Mouse (Mus musculus) MEL (cell line): ENCODE data around the gene Akap11. TPM values are rescaled to one million over a fixed set of nuclear protein-coding genes. Genes with fewer than 3 reads are reported as not detected.

ENCODE experiments used
- DNase-seq: peaks from one replicate; pipeline ENCODE4 v3.0.0; 2011; ENCODE audit warnings: low read depth, low spot score
- H3K27ac ChIP-seq: 2 replicates; pipeline ENCODE4 v1.5.1; 2012; ENCODE audit warnings: low read depth, mild to moderate bottlenecking, control low read depth, low read length, moderate library complexity; ENCODE audit not compliant: control insufficient read depth
- H3K27me3 ChIP-seq, 2 experiments: fragments of 150-350 bp in 1 of 2; sonication (generic) in 1 of 2; 2 replicates each; pipeline ENCODE4 v1.6.1; 2012; ENCODE audit warnings: low read length in 2 of 2, mild to moderate bottlenecking in 2 of 2, improper control_type of control experiment in 1 of 2, moderate library complexity in 1 of 2; ENCODE audit not compliant: insufficient read depth in 2 of 2, control insufficient read depth in 1 of 2
- H3K36me3 ChIP-seq, 2 experiments: 2 replicates each; pipeline ENCODE4 v1.6.1; 2012 to 2014; ENCODE audit warnings: low read length in 2 of 2, improper control_type of control experiment in 1 of 2, inconsistent platforms in 1 of 2, mild to moderate bottlenecking in 1 of 2; ENCODE audit not compliant: insufficient read depth in 2 of 2, control insufficient read depth in 1 of 2
- H3K4me1 ChIP-seq, 2 experiments: fragments of 150-350 bp in 1 of 2; sonication (generic) in 1 of 2; 2 replicates each; pipeline ENCODE4 v1.6.1; 2012; ENCODE audit warnings: low read length in 2 of 2, improper control_type of control experiment in 1 of 2, mild to moderate bottlenecking in 1 of 2; ENCODE audit not compliant: insufficient read depth in 2 of 2, control insufficient read depth in 1 of 2
- H3K4me3 ChIP-seq, 2 experiments: fragments of 150-350 bp in 1 of 2; sonication (generic) in 1 of 2; 2 replicates each; pipeline ENCODE4 v1.5.1; 2012; ENCODE audit warnings: low read depth in 2 of 2, low read length in 2 of 2, mild to moderate bottlenecking in 2 of 2, moderate library complexity in 2 of 2, control low read depth in 1 of 2, improper control_type of control experiment in 1 of 2; ENCODE audit not compliant: control insufficient read depth in 1 of 2, insufficient read depth in 1 of 2
- H3K79me2 ChIP-seq: 2 replicates; pipeline ENCODE4 v1.6.1; 2012; ENCODE audit warnings: mild to moderate bottlenecking, low read length, moderate library complexity; ENCODE audit not compliant: control insufficient read depth, poor library complexity, insufficient read depth
- H3K9ac ChIP-seq: 2 replicates; pipeline ENCODE4 v1.6.1; 2012; ENCODE audit warnings: low read depth, mild to moderate bottlenecking, control low read depth, low read length, moderate library complexity; ENCODE audit not compliant: control insufficient read depth, poor library complexity, severe bottlenecking
- H3K9me3 ChIP-seq: fragments of 150-350 bp; sonication (generic); replicated peaks from 2 replicates; pipeline ENCODE4 v1.6.1; 2012; ENCODE audit warnings: mild to moderate bottlenecking, low read length, improper control_type of control experiment, moderate library complexity; ENCODE audit not compliant: insufficient read depth
- CHD2 ChIP-seq: IDR thresholded peaks from 2 replicates; pipeline ENCODE4 v1.6.1; 2011; ENCODE audit warnings: low read length, improper control_type of control experiment
- ETS1 ChIP-seq: IDR thresholded peaks from 2 replicates; pipeline ENCODE4 v1.6.1; 2012; ENCODE audit warnings: low read depth, mild to moderate bottlenecking, inconsistent platforms, low read length, improper control_type of control experiment, moderate library complexity
- GABPA ChIP-seq: IDR thresholded peaks from 2 replicates; pipeline ENCODE4 v1.6.1; 2012; ENCODE audit warnings: low read depth, mild to moderate bottlenecking, inconsistent platforms, low read length, improper control_type of control experiment, moderate library complexity
- JUND ChIP-seq: IDR thresholded peaks from 2 replicates; pipeline ENCODE4 v1.6.1; 2011; ENCODE audit warnings: low read depth, mild to moderate bottlenecking, improper control_type of control experiment, low read length
- MAX ChIP-seq: IDR thresholded peaks from 2 replicates; pipeline ENCODE4 v1.6.1; 2011; ENCODE audit warnings: low read length, improper control_type of control experiment
- MAZ ChIP-seq: IDR thresholded peaks from 2 replicates; pipeline ENCODE4 v1.6.1; 2012; ENCODE audit warnings: low read depth, mild to moderate bottlenecking, inconsistent platforms, low read length, improper control_type of control experiment
- MXI1 ChIP-seq: IDR thresholded peaks from 2 replicates; pipeline ENCODE4 v1.6.1; 2011; ENCODE audit warnings: mild to moderate bottlenecking, low read depth, low read length, improper control_type of control experiment
- MYB ChIP-seq: IDR thresholded peaks from 2 replicates; pipeline ENCODE4 v1.6.1; 2011; ENCODE audit warnings: mild to moderate bottlenecking, low read depth, low read length, improper control_type of control experiment
- NRF1 ChIP-seq: IDR thresholded peaks from 2 replicates; pipeline ENCODE4 v1.6.1; 2014; ENCODE audit warnings: low read depth, mild to moderate bottlenecking, inconsistent platforms, low read length, improper control_type of control experiment, moderate library complexity; ENCODE audit not compliant: poor library complexity, insufficient read depth, severe bottlenecking
- POLR2AphosphoS2 ChIP-seq: IDR thresholded peaks from 2 replicates; pipeline ENCODE4 v1.6.1; 2011; ENCODE audit warnings: low read length, improper control_type of control experiment
- POLR2AphosphoS5 ChIP-seq: IDR thresholded peaks from 2 replicates; pipeline ENCODE4 v1.6.1; 2012; ENCODE audit warnings: low read depth, borderline replicate concordance, mild to moderate bottlenecking, inconsistent platforms, low read length, moderate library complexity, mixed read lengths
- RAD21 ChIP-seq: IDR thresholded peaks from 2 replicates; pipeline ENCODE4 v1.6.1; 2011; ENCODE audit warnings: mild to moderate bottlenecking, low read depth, low read length, improper control_type of control experiment
- SMC3 ChIP-seq: IDR thresholded peaks from 2 replicates; pipeline ENCODE4 v1.6.1; 2011; ENCODE audit warnings: low read depth, low read length, improper control_type of control experiment
- UBTF ChIP-seq: IDR thresholded peaks from 2 replicates; pipeline ENCODE4 v1.6.1; 2012; ENCODE audit warnings: low read depth, mild to moderate bottlenecking, inconsistent platforms, low read length, improper control_type of control experiment, moderate library complexity, borderline replicate concordance; ENCODE audit not compliant: insufficient read depth
- USF2 ChIP-seq, 2 experiments: IDR thresholded peaks; 2 replicates each; pipeline ENCODE4 v1.6.1; 2011 to 2012; ENCODE audit warnings: improper control_type of control experiment in 2 of 2, low read length in 2 of 2, borderline replicate concordance in 1 of 2, inconsistent platforms in 1 of 2, low read depth in 1 of 2, mild to moderate bottlenecking in 1 of 2; ENCODE audit not compliant: insufficient read depth in 1 of 2
- ZC3H11A ChIP-seq: IDR thresholded peaks from 2 replicates; pipeline ENCODE4 v1.6.1; 2012; ENCODE audit warnings: low read depth, mild to moderate bottlenecking, inconsistent platforms, low read length, improper control_type of control experiment
- ZKSCAN1 ChIP-seq: IDR thresholded peaks from 2 replicates; pipeline ENCODE4 v1.6.1; 2012; ENCODE audit warnings: low read depth, mild to moderate bottlenecking, inconsistent platforms, low read length, improper control_type of control experiment, moderate library complexity
- ZMIZ1 ChIP-seq: IDR thresholded peaks from 2 replicates; pipeline ENCODE4 v1.6.1; 2012; ENCODE audit warnings: low read depth, mild to moderate bottlenecking, inconsistent platforms, low read length, improper control_type of control experiment, moderate library complexity
- polyA plus RNA-seq, 2 experiments: library from polyadenylated mRNA; stranded (reverse) in 1 of 2; unstranded in 1 of 2; fragments of >175 nt in 1 of 2; fragments of >200 nt in 1 of 2; gene quantifications; 2 replicates each; pipeline versions ENCODE4 v1.2.1 to v1.2.4; 2012; ENCODE audit warnings: low replicate concordance in 2 of 2, low read depth in 1 of 2; ENCODE audit not compliant: insufficient read length in 2 of 2, insufficient read depth in 1 of 2, missing spikeins in 1 of 2
- total RNA-seq: library from RNA; depleted of rRNA; stranded (reverse); fragments of 300-350 nt; gene quantifications from 2 replicates; pipeline ENCODE4 v1.2.3, GENCODE M21; 2012

The Akap11 gene
- total and polyA plus RNA-seq, 3 experiments: 13.0 to 25.4 (median 17.1) TPM

DNA sequence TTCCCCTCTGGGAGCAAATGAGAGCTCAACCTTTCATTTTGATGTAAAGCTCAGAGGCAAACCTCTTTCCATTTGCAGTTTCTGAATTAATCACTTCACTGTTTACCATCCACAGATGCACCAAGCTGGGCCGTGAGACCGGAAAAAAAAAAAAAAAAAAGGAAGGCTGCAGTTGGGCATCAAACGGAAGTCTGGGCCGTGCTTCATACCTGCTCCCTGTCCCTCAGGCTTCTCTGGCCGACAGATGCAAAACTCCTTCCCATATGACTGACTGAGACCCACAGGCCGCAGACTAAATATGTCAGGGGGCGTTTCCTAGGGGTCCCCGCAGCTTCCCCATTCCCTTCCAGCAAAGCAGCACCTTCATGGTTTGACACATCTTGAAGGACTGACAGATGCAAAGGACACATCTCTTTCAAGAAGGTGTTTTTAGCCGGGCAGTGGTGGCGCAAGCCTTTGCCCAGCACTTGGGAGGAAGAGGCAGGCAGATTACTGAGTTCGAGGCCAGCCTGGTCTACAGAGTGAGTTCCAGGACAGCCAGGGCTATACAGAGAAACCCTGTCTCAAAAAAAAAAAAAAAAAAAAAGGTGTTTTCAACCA lies 87.7 kb downstream of the Akap11 start:
- Histone ChIP-seq H3K79me2 (no peaks in the 10 kb centered on the region), H3K4me3 (no peak overlapping the region), H3K27me3 (no peaks in the 10 kb centered on the region), H3K27ac (no peak overlapping the region), H3K9me3 (no peaks in the 10 kb centered on the region), H3K36me3 (no peaks in the 10 kb centered on the region), H3K9ac (no peak overlapping the region), H3K4me1 (no peaks in the 10 kb centered on the region)
- no peak for DNase-seq
- TF ChIP-seq CHD2 (no peak), USF2 (IDR thresholded peaks at IDR 0.05; ENCODE audit: borderline replicate concordance in 1 of 2, insufficient read depth in 1 of 2, low read depth in 1 of 2, low read length in 2 of 2) (no peak), POLR2AphosphoS2 (no peak), NRF1 (no peak), MYB (no peak), UBTF (no peak), POLR2AphosphoS5 (no peak), RAD21 (no peak), GABPA (no peak), JUND (no peak), ZKSCAN1 (no peak), ZMIZ1 (no peak), ETS1 (no peak), SMC3 (no peak), ZC3H11A (no peak)

DNA sequence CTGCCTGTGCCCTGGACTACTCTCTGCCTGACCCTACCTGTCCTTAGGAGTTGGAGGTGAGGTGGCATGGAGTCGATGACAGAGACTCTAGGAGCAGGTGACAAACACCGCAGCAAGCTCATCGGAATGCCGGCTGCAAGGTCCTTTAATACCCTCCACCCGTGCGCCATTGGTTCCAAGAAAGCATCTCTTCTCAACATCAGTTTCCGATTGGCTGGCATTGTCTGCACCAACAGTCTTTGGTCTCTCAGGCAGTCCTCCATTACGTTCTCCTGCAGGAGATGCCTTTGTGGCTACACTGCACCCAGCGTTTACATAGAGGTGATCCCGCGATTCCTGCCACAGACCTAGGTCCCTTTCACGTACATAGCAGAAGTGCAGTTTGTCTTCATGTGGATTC lies 88.6 kb downstream of the Akap11 start:
- Histone ChIP-seq H3K27me3 (no peaks in the 10 kb centered on the region), H3K4me1 (no peaks in the 10 kb centered on the region), H3K4me3 (no peak overlapping the region), H3K9me3 (no peaks in the 10 kb centered on the region), H3K9ac (no peak overlapping the region), H3K36me3 (no peaks in the 10 kb centered on the region), H3K79me2 (no peaks in the 10 kb centered on the region), H3K27ac (no peak overlapping the region)
- TF ChIP-seq ZC3H11A (no peak), ETS1 (no peak), NRF1 (no peak), MXI1 (no peak), MAZ (no peak), MAX (no peak)
- DNase-seq: no peak
